Mouse (Mus musculus): ENCODE data around the gene Nudcd2. TPM values are rescaled to one million over a fixed set of nuclear protein-coding genes. Genes with fewer than 3 reads are reported as not detected.
A peak's percentile ranks its signal among the peaks of the same experiment; 100 is the strongest.

The Nudcd2 gene
- polyA plus RNA-seq, 1 experiment from 2014 or later: 84.7 TPM

GRCm38 (mm10) chr11:40713858-40714257 is 19.6 kb upstream of the Nudcd2 start:
- ATAC-seq (no peak), DNase-seq (ENCODE audit: low read depth, low spot score) (no peak)
- CTCF ChIA-PET: interaction anchor here (1.1 to 2.2 kb wide), 5 partner anchors 9 to 24 kb away, joined by 3 to 6 read pairs (median 3); no protein-coding TSS in a partner anchor
- TF ChIP-seq CTCF (IDR thresholded peaks at IDR 0.05): no peak
- in situ Hi-C loops (cut with MboI; ENCODE audit: low pct_unique_long_range_greater_than_20kb): no loop called here
- H3K27me3 ChIP-seq: no peaks in the 10 kb centered on the region
- POLR2A ChIA-PET: interaction anchor here (1.2 kb wide), 1 partner anchor 9 kb away, joined by 5 read pairs; no protein-coding TSS in a partner anchor

- CTCF ChIA-PET: interaction anchor here (1.3 kb wide), 2 partner anchors 8 to 9 kb away, joined by 3 read pairs; no protein-coding TSS in a partner anchor
- peak; percentile 61 for TF ChIP-seq CTCF (IDR thresholded peaks at IDR 0.05)
- in situ Hi-C loops (cut with MboI; ENCODE audit: low pct_unique_long_range_greater_than_20kb): no loop called here
- no peaks in the 10 kb centered on the region for H3K27me3 ChIP-seq
- POLR2A ChIA-PET: no interaction called here
- ATAC-seq: no peak
- DNase-seq (ENCODE audit: low read depth, low spot score): no peak
Measured at GRCm38 (mm10) chr11:40715524-40715923, 17.9 kb upstream of the Nudcd2 start.

- ChIA-PET CTCF (no interaction called here), POLR2A (interaction anchor here (0.9 kb wide), 1 partner anchor 24 kb away, joined by 3 read pairs; no protein-coding TSS in a partner anchor)
- no peak for TF ChIP-seq CTCF (IDR thresholded peaks at IDR 0.05)
- DNase-seq (ENCODE audit: low read depth, low spot score) (no peak), ATAC-seq (no peak)
- in situ Hi-C loops (cut with MboI; ENCODE audit: low pct_unique_long_range_greater_than_20kb): no loop called here
- H3K27me3 ChIP-seq: no peaks in the 10 kb centered on the region
Measured at GRCm38 (mm10) chr11:40718324-40718723, 15.1 kb upstream of the Nudcd2 start.

GRCm38 (mm10) chr11:40732997-40733338 is 499 bp upstream of the Nudcd2 start:
- no peak for ATAC-seq
- CTCF ChIA-PET: interaction anchor here (0.7 to 1.1 kb wide), 3 partner anchors 9 to 39 kb away, joined by 3 read pairs; partner anchors contain the start of gene Mat2b
- no peaks in the 10 kb centered on the region for H3K27me3 ChIP-seq
- POLR2A ChIA-PET: interaction anchor here (0.6 to 0.7 kb wide), 2 partner anchors 10 to 12 kb away, joined by 3 to 4 read pairs; no protein-coding TSS in a partner anchor
- TF ChIP-seq CTCF (IDR thresholded peaks at IDR 0.05): no peak
- in situ Hi-C loops (cut with MboI; ENCODE audit: low pct_unique_long_range_greater_than_20kb): no loop called here
- DNase-seq (ENCODE audit: low read depth, low spot score): no peak

GRCm38 (mm10) chr11:40734251-40734752 is 835 bp downstream of the Nudcd2 start:
- DNase-seq (ENCODE audit: low read depth, low spot score) (no peak), ATAC-seq (no peak)
- in situ Hi-C loops (cut with MboI; ENCODE audit: low pct_unique_long_range_greater_than_20kb): no loop called here
- ChIA-PET POLR2A (no interaction called here), CTCF (no interaction called here)
- no peak for TF ChIP-seq CTCF (IDR thresholded peaks at IDR 0.05)
- H3K27me3 ChIP-seq: no peaks in the 10 kb centered on the region

GRCm38 (mm10) chr11:40737369-40737768 is 3.9 kb downstream of the Nudcd2 start:
- CTCF ChIA-PET: interaction anchor here (1.0 to 1.3 kb wide), 2 partner anchors 9 to 23 kb away, joined by 3 read pairs; no protein-coding TSS in a partner anchor
- DNase-seq (ENCODE audit: low read depth, low spot score) (no peak), ATAC-seq (no peak)
- in situ Hi-C loops (cut with MboI; ENCODE audit: low pct_unique_long_range_greater_than_20kb): no loop called here
- TF ChIP-seq CTCF (IDR thresholded peaks at IDR 0.05): no peak
- no peaks in the 10 kb centered on the region for H3K27me3 ChIP-seq
- POLR2A ChIA-PET: no interaction called here

- DNase-seq (ENCODE audit: low read depth, low spot score): no peak
- TF ChIP-seq CTCF (IDR thresholded peaks at IDR 0.05): no peak
- in situ Hi-C loops (cut with MboI; ENCODE audit: low pct_unique_long_range_greater_than_20kb): no loop called here
- no peaks in the 10 kb centered on the region for H3K27me3 ChIP-seq
- ATAC-seq: no peak
- POLR2A ChIA-PET: interaction anchor here (0.8 kb wide), 1 partner anchor 59 kb away, joined by 3 read pairs; no protein-coding TSS in a partner anchor
- CTCF ChIA-PET: no interaction called here
Measured at GRCm38 (mm10) chr11:40741605-40742262, 8.3 kb downstream of the Nudcd2 start.

GRCm38 (mm10) chr11:40744348-40744747 is 10.9 kb downstream of the Nudcd2 start:
- ATAC-seq (no peak), DNase-seq (ENCODE audit: low read depth, low spot score) (no peak)
- ChIA-PET CTCF (interaction anchor here (0.7 kb wide), 1 partner anchor 14 kb away, joined by 3 read pairs; no protein-coding TSS in a partner anchor), POLR2A (interaction anchor here (0.6 kb wide), 1 partner anchor 45 kb away, joined by 3 read pairs; no protein-coding TSS in a partner anchor)
- TF ChIP-seq CTCF (IDR thresholded peaks at IDR 0.05): no peak
- in situ Hi-C loops (cut with MboI; ENCODE audit: low pct_unique_long_range_greater_than_20kb): no loop called here
- no peaks in the 10 kb centered on the region for H3K27me3 ChIP-seq

- in situ Hi-C loops (cut with MboI; ENCODE audit: low pct_unique_long_range_greater_than_20kb): no loop called here
- CTCF ChIA-PET: interaction anchor here (0.9 kb wide), 1 partner anchor 9 kb away, joined by 3 read pairs; no protein-coding TSS in a partner anchor
- POLR2A ChIA-PET: no interaction called here
- DNase-seq (ENCODE audit: low read depth, low spot score): no peak
- no peak for TF ChIP-seq CTCF (IDR thresholded peaks at IDR 0.05)
- no peaks in the 10 kb centered on the region for H3K27me3 ChIP-seq
- no peak for ATAC-seq
Measured at GRCm38 (mm10) chr11:40746361-40746760, 12.9 kb downstream of the Nudcd2 start.

GRCm38 (mm10) chr11:40747716-40748115 is 14.2 kb downstream of the Nudcd2 start:
- CTCF ChIA-PET: interaction anchor here (0.9 kb wide), 1 partner anchor 9 kb away, joined by 3 read pairs; no protein-coding TSS in a partner anchor
- POLR2A ChIA-PET: interaction anchor here (0.6 kb wide), 1 partner anchor 16 kb away, joined by 3 read pairs; no protein-coding TSS in a partner anchor
- in situ Hi-C loops (cut with MboI; ENCODE audit: low pct_unique_long_range_greater_than_20kb): no loop called here
- TF ChIP-seq CTCF (IDR thresholded peaks at IDR 0.05): no peak
- ATAC-seq: no peak
- H3K27me3 ChIP-seq: no peaks in the 10 kb centered on the region
- no peak for DNase-seq (ENCODE audit: low read depth, low spot score)

GRCm38 (mm10) chr11:40753836-40754235 is 20.4 kb downstream of the Nudcd2 start:
- DNase-seq (ENCODE audit: low read depth, low spot score) (no peak), ATAC-seq (no peak)
- in situ Hi-C loops (cut with MboI; ENCODE audit: low pct_unique_long_range_greater_than_20kb): no loop called here
- ChIA-PET CTCF (interaction anchor here (1.3 to 2.2 kb wide), 3 partner anchors 8 to 60 kb away, joined by 3 to 6 read pairs (median 3); no protein-coding TSS in a partner anchor), POLR2A (interaction anchor here (1.2 kb wide), 1 partner anchor 69 kb away, joined by 3 read pairs; no protein-coding TSS in a partner anchor)
- no peaks in the 10 kb centered on the region for H3K27me3 ChIP-seq
- TF ChIP-seq CTCF (IDR thresholded peaks at IDR 0.05): no peak
